ENCODE assay signal across 10 mouse cellular contexts in genomic region chr15:85610120-85610519, GRCm38 (mm10). TPM values are rescaled to one million over a fixed set of nuclear protein-coding genes. Genes with fewer than 3 reads are reported as not detected.
DNase-seq lines count a peak whose midpoint lies in the region; ATAC-seq lines count a peak whose summit lies in the region.
"Had no signal": no experiment of that assay in that cellular context is flagged by ENCODE, and none has a peak within 500 bp of the region (broad histone marks: within the 10 kb centered on the region; RNA-seq: fewer than 3 reads in every experiment).

No protein-coding gene starts in this region.

- H3K9ac ChIP-seq in heart, embryonic 12.5 days, result no peak overlapping the region
- H3K9ac ChIP-seq in liver, embryonic 13.5 days, result no peak overlapping the region
- H3K9ac ChIP-seq in liver, embryonic 11.5 days (ENCODE audit: low read depth, low read length), result no peak overlapping the region
- H3K9ac ChIP-seq in embryonic facial prominence, embryonic 14.5 days (ENCODE audit: low read depth, low read length), result no peak overlapping the region
- H3K9ac ChIP-seq in limb, embryonic 15.5 days, result no peak overlapping the region

- peaks cover 6% of the 10 kb centered on the region; the same call in 1 of the 2 replicates for H3K9me3 ChIP-seq in heart, embryonic 12.5 days (replicated peaks)
- peaks cover 3% of the 10 kb centered on the region; the same call in 1 of the 2 replicates for H3K9me3 ChIP-seq in heart, embryonic 10.5 days
- no peaks in the 10 kb centered on the region for H3K9me3 ChIP-seq in liver, embryonic 13.5 days (replicated peaks)
- H3K9me3 ChIP-seq in liver, embryonic 11.5 days (ENCODE audit: control insufficient read depth, low read length), result 0 out of 2 replicates have a peak, but pooled peaks cover 2% of the 10 kb centered on the region
- 0 out of 2 replicates have a peak, but pooled peaks cover 4% of the 10 kb centered on the region for H3K9me3 ChIP-seq in embryonic facial prominence, embryonic 14.5 days (ENCODE audit: control insufficient read depth, low read length)
- H3K9me3 ChIP-seq in limb, embryonic 15.5 days, result no peaks in the 10 kb centered on the region
- H3K9me3 ChIP-seq: heart, embryonic 15.5 days had no signal

- WGBS in heart, embryonic 12.5 days, result 58% methylated on average over 5 of the region's 5 CpGs
- WGBS in heart, embryonic 10.5 days, result 53% methylated on average over 5 of the region's 5 CpGs
- 45% methylated on average over 5 of the region's 5 CpGs for WGBS in liver, embryonic 13.5 days (ENCODE audit: insufficient replicate concordance)
- 59% methylated on average over 5 of the region's 5 CpGs for WGBS in liver, embryonic 11.5 days
- WGBS in embryonic facial prominence, embryonic 14.5 days, result 71% methylated on average over 5 of the region's 5 CpGs
- WGBS in limb, embryonic 15.5 days, result 63% methylated on average over 5 of the region's 5 CpGs

- no peaks in the 10 kb centered on the region for H3K36me3 ChIP-seq in heart, embryonic 12.5 days
- H3K36me3 ChIP-seq in heart, embryonic 10.5 days, result no peaks in the 10 kb centered on the region
- no peaks in the 10 kb centered on the region for H3K36me3 ChIP-seq in liver, embryonic 13.5 days
- no peaks in the 10 kb centered on the region for H3K36me3 ChIP-seq in liver, embryonic 11.5 days (ENCODE audit: control insufficient read depth, insufficient read depth, low read length)
- no peaks in the 10 kb centered on the region for H3K36me3 ChIP-seq in embryonic facial prominence, embryonic 14.5 days (ENCODE audit: control insufficient read depth, insufficient read depth, low read length)
- no peaks in the 10 kb centered on the region for H3K36me3 ChIP-seq in limb, embryonic 15.5 days
- H3K36me3 ChIP-seq: heart, embryonic 15.5 days had no signal

- 0 out of 2 replicates have a peak, but pooled peaks have one; percentile 4 for ATAC-seq in heart, embryonic 12.5 days (ENCODE audit: insufficient number of reproducible peaks, low FRiP score)
- ATAC-seq in liver, embryonic 13.5 days (ENCODE audit: low read depth), result peak; percentile 37; the same call in 1 of the 2 replicates
- no peak for ATAC-seq in liver, embryonic 11.5 days (replicated peaks; ENCODE audit: low FRiP score)
- ATAC-seq in embryonic facial prominence, embryonic 14.5 days (ENCODE audit: low read depth), result no peak
- ATAC-seq in limb, embryonic 15.5 days (ENCODE audit: insufficient number of reproducible peaks, low FRiP score, low TSS enrichment, low read depth), result 0 out of 2 replicates have a peak, but pooled peaks have one; percentile 0

- H3K4me2 ChIP-seq in heart, embryonic 12.5 days, result no peak overlapping the region
- no peak overlapping the region for H3K4me2 ChIP-seq in liver, embryonic 13.5 days
- no peak overlapping the region for H3K4me2 ChIP-seq in liver, embryonic 11.5 days
- H3K4me2 ChIP-seq in embryonic facial prominence, embryonic 14.5 days (ENCODE audit: low read depth, low read length), result no peak overlapping the region
- H3K4me2 ChIP-seq in limb, embryonic 15.5 days, result no peak overlapping the region

- no peak for DNase-seq in heart, embryonic 10.5 days (ENCODE audit: low spot score)
- no peak for DNase-seq in liver, embryonic 13.5 days
- DNase-seq in liver, embryonic 11.5 days (ENCODE audit: low spot score), result no peak
- no peak for DNase-seq in embryonic facial prominence, embryonic 14.5 days (ENCODE audit: low spot score)
- DNase-seq in thymus, postnatal 4 days, result no peak
- DNase-seq in urinary bladder, postnatal 25 days (ENCODE audit: low spot score), result no peak

- no peak overlapping the region for H3K27ac ChIP-seq in heart, embryonic 12.5 days (ENCODE audit: poor library complexity, severe bottlenecking)
- no peak overlapping the region for H3K27ac ChIP-seq in heart, embryonic 10.5 days
- no peak overlapping the region for H3K27ac ChIP-seq in liver, embryonic 13.5 days
- H3K27ac ChIP-seq in liver, embryonic 11.5 days (ENCODE audit: low read depth, low read length), result no peak overlapping the region
- H3K27ac ChIP-seq in embryonic facial prominence, embryonic 14.5 days (replicated peaks; ENCODE audit: low read depth, low read length), result peak overlapping the region; percentile 73; the same call in 1 of the 2 replicates
- H3K27ac ChIP-seq in limb, embryonic 15.5 days, result peak overlapping the region; percentile 91; the same call in 1 of the 2 replicates

- H3K27me3 ChIP-seq in heart, embryonic 12.5 days (replicated peaks), result peaks cover 20% of the 10 kb centered on the region
- H3K27me3 ChIP-seq in heart, embryonic 10.5 days (ENCODE audit: insufficient read depth, poor library complexity, severe bottlenecking), result peaks cover 44% of the 10 kb centered on the region
- peaks cover 13% of the 10 kb centered on the region for H3K27me3 ChIP-seq in liver, embryonic 13.5 days
- peaks cover 10% of the 10 kb centered on the region for H3K27me3 ChIP-seq in liver, embryonic 11.5 days (replicated peaks; ENCODE audit: control insufficient read depth, insufficient read depth, low read length)
- H3K27me3 ChIP-seq in embryonic facial prominence, embryonic 14.5 days (replicated peaks; ENCODE audit: control insufficient read depth, insufficient read depth, low read length), result peaks cover 5% of the 10 kb centered on the region; the same call in 1 of the 2 replicates
- peaks cover 7% of the 10 kb centered on the region for H3K27me3 ChIP-seq in limb, embryonic 15.5 days

- H3K4me3 ChIP-seq in heart, embryonic 12.5 days, result no peak overlapping the region
- H3K4me3 ChIP-seq in heart, embryonic 10.5 days, result no peak overlapping the region
- no peak overlapping the region for H3K4me3 ChIP-seq in liver, embryonic 13.5 days (replicated peaks)
- H3K4me3 ChIP-seq in liver, embryonic 11.5 days (ENCODE audit: low read depth, low read length), result no peak overlapping the region
- H3K4me3 ChIP-seq in embryonic facial prominence, embryonic 14.5 days (ENCODE audit: low read depth, low read length), result no peak overlapping the region
- no peak overlapping the region for H3K4me3 ChIP-seq in limb, embryonic 15.5 days
- H3K4me3 ChIP-seq: erythroblast, embryonic 14.5 days; heart, embryonic 15.5 days had no signal

- H3K4me1 ChIP-seq in heart, embryonic 12.5 days (replicated peaks), result peaks cover 25% of the 10 kb centered on the region
- peaks cover 25% of the 10 kb centered on the region for H3K4me1 ChIP-seq in heart, embryonic 10.5 days
- H3K4me1 ChIP-seq in liver, embryonic 13.5 days (replicated peaks), result 0 out of 2 replicates have a peak, but pooled peaks cover 2% of the 10 kb centered on the region
- H3K4me1 ChIP-seq in liver, embryonic 11.5 days (replicated peaks; ENCODE audit: control insufficient read depth, insufficient read depth, low read length), result no peaks in the 10 kb centered on the region; the same call in 1 of the 2 replicates
- H3K4me1 ChIP-seq in embryonic facial prominence, embryonic 14.5 days (ENCODE audit: control insufficient read depth, insufficient read depth, low read length), result peaks cover 16% of the 10 kb centered on the region
- H3K4me1 ChIP-seq in limb, embryonic 15.5 days, result peaks cover 58% of the 10 kb centered on the region

RNA-seq across cellular contexts. Expression of gene Wnt7b, which starts 27.8 kb away (rescaled TPM):
- polyA plus RNA-seq in heart, embryonic 12.5 days (2016; fragmentation: Nextera tagmentation; extraction: Ambion mirVana), result 1.3 and 1.5 TPM in 2 replicates
- polyA plus RNA-seq in heart, embryonic 10.5 days (2016; fragmentation: Nextera tagmentation; extraction: Ambion mirVana), result 0.97 and 4.3 TPM in 2 replicates
- 0.12 and 0.35 TPM in 2 replicates for polyA plus RNA-seq in liver, embryonic 13.5 days (2015; fragmentation: Nextera tagmentation; extraction: Ambion mirVana)
- 1.2 and 2.2 TPM in 2 replicates for polyA plus RNA-seq in liver, embryonic 11.5 days (2014; fragmentation: Nextera tagmentation; extraction: Ambion mirVana)
- polyA plus RNA-seq in embryonic facial prominence, embryonic 14.5 days (2014; fragmentation: Nextera tagmentation; extraction: Ambion mirVana), result 15.7 and 17.8 TPM in 2 replicates
- polyA plus RNA-seq in limb, embryonic 15.5 days (2015; fragmentation: Nextera tagmentation; extraction: Ambion mirVana), result 49.5 and 62.1 TPM in 2 replicates
- polyA plus RNA-seq: erythroblast, embryonic 14.5 days had no signal

Comparison
In these comparisons a context has a peak if more than half of its experiments do, and no peak if none do; other contexts are left out.
1. ATAC-seq: peak in heart, embryonic 12.5 days (single experiment), liver, embryonic 13.5 days (single experiment) and limb, embryonic 15.5 days (single experiment); none in liver, embryonic 11.5 days (single experiment) and embryonic facial prominence, embryonic 14.5 days (single experiment).
2. H3K27ac ChIP-seq: peak in embryonic facial prominence, embryonic 14.5 days (single experiment) and limb, embryonic 15.5 days (single experiment); none in heart, embryonic 12.5 days (single experiment), heart, embryonic 10.5 days (single experiment), liver, embryonic 13.5 days (single experiment) and liver, embryonic 11.5 days (single experiment).